Mouse (Mus musculus): ENCODE measurements around the gene Olfr1340. TPM values are rescaled to one million over a fixed set of nuclear protein-coding genes. Genes with fewer than 3 reads are reported as not detected.

The Olfr1340 gene
- not detected for total RNA-seq (2021)
- long read RNA-seq = 0 reads

DNA sequence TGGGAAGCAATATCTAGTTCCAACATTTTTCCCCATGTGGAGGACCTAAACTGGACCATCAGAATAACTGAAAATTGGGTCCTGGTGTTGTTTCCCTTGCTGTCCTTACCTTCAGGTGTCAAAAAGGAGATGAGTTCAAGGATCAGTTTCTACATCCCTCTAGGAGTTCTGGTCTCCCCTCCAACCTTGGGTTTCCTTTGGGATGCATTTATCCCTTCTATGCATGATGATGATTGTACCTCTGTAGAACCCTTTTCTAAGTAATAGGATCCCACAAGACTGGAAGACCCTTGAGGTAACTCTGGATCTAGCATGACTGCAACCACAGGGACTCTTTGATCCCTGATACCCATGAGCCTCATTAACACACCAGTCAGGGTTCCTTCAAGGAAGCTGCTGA, at the start of gene Olfr1340:
Olfr1340 (plus strand) TSS at position 301 of the 400 bp plus-strand sequence.
- DNase-seq (ENCODE audit: low spot score in 2 of 2) = no peak

DNA sequence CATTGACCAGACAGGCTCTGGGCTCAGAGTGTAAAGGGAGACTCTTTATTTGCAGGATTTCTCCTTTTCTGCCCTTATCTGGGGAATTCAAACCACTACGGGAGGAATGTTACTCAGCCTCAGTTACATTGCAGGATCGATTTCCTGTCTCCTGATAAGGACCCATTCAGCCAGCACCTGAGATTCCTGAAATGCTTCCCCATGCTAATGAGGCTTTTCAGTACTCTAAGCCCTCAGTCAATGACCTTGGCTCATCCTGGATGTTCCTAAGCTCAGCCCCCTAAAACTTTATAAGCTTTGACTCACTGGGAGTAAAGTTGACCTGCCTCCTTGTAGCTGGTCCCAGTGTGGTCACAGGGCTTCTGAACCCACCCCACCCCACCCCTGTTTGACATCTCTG, 32.9 kb upstream of the Olfr1340 start:
- DNase-seq (ENCODE audit: low spot score in 2 of 2) = no peak

DNA sequence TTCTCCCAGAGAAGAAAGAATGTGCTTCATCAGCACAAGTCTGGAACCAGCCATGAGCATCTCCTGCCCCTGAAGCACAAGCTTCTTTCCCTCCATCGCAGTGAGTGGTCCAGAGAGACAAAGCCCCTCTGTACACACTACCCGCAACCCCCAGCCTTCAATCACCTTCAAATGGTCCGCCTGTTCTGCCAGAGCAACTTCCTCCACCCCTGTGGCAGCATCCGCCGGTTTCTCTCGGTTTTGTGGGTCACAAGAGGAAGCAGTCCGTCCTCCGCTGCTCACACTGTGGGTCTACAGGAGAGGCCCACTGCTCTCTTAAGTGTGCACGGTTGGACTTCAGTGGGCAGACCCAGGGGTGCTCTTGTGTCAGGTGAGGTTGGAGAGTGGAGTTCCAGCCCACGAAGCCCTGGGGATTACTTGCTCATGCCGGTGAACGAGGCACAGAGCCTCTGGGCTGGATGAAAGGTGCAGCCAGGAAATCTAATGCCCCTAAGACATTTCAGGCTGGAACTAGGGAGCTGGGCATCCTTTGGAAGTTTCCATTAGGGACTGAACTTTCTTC, 27.4 kb upstream of the Olfr1340 start, which contains the start of gene Olfr1342:
Olfr1342 (minus strand) TSS at position 345 of the 562 bp plus-strand sequence.
- DNase-seq (ENCODE audit: low spot score in 2 of 2) = no peak

DNA sequence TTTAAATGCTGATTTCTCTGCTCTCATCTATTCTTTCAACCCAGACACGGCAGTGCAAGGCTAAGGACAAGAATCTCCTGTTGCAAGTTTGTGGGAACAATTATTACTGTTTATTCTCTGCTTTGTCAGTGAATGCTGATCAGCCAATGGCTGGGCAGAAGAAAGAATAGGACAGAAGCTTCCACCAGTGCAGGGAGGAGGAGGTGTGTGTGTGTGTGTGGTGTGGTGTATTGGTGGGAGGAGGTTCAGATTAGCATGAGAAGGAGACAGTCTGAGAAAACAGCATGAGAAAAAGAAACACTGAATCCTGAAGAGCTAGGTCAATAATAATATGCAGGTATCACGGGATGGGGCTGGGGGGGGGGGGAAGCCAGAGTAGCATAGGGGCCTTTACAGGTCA, 26.1 kb upstream of the Olfr1340 start:
- no peak for DNase-seq (ENCODE audit: low spot score in 2 of 2)

DNA sequence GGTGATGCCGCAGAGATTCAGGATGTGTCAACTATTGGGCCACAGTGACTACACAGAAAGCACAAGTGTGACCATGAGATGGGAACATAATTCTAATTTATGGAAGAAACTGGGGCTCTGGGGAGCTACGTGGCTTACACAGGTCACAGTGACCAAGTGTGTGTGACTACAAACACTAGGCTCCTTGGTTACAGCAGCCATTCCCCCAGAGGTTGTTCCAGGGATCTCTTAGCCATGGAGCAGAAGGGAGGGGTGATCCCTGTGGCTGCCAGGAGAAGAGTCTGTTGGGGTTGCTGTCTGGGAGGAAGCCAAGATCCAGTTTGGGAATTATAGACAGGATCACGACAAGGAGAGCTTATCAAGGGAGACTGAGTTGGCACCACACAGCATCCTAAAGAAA, 16.7 kb upstream of the Olfr1340 start, which contains the start of gene Olfr1341:
Olfr1341 (plus strand) TSS at position 301 of the 400 bp plus-strand sequence.
- no peak for DNase-seq (ENCODE audit: low spot score in 2 of 2)

DNA sequence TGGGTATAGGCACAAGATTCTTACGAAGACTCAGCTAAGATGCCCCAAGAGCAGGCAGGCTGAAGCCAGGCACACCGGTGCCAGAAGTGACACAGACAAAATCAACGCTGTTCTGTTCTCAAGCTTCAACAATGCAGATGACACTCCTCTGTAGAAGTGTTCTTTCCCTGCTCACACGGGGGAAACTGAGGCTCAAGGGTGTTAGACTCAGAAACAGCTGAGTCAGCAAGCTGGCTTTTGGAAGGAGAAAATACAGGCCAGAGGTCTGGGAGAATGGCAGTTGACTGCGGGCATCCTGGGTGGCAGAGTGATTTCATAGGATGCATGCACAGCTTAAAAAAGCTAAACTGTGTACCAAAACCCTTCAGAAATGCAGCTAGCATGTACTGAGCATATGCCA, 11.9 kb upstream of the Olfr1340 start:
- DNase-seq (ENCODE audit: low spot score in 2 of 2) = no peak

DNA sequence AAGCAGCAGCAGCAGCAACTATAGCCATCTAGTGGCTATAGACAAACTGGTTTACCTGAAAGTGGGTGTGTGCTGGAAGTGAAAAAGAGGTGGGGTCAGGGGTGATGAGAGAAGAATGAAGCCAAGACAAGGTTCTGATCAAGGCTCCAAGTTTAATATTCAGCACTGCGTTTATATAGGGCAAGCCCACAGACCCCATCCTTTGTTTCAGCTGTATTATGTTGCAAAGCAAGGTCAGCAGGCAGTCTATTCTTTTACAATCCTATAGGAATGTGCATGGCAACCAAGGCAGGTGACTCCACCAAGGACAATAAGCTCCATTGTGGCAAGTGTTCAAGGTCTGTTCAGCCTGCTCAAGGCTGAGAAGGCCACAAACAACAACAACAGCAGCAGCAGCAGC, 8.3 kb upstream of the Olfr1340 start:
- no peak for DNase-seq (ENCODE audit: low spot score in 2 of 2)

DNA sequence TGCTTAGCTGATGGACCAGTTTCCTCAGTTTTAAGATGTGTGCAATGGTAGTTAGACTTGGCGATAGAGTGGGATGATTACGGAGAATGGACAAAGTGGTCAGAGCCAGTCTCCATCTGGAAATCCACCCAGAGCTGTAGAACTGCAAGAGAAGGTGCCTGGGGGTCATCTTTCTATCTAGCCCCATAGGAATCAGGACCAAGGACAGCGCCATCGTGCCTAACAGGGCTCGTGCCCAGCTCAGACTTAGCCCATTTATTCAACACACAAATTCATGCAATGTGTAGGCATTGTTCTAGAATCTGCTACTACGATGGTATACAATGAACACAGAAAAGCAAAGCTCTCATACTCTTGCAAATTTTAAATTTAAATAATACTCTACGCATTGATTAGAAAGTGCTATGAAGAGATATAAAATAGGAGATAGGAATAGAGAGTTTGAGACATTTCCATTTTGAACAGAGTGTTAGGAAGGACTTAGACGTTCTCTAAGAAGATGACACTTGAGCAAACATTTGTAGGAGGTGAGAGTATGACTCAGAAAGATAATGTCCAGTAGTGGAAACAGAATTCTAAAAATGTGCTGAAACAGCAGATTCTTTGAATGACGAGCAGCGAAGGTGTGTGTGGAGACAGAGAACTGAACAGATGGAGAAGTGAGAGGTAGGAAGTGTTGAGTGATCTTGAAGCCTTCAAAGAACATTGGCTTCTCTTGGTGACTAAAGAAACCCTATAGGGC, 2.0 kb downstream of the Olfr1340 start:
- no peak for DNase-seq (ENCODE audit: low spot score in 2 of 2)

DNA sequence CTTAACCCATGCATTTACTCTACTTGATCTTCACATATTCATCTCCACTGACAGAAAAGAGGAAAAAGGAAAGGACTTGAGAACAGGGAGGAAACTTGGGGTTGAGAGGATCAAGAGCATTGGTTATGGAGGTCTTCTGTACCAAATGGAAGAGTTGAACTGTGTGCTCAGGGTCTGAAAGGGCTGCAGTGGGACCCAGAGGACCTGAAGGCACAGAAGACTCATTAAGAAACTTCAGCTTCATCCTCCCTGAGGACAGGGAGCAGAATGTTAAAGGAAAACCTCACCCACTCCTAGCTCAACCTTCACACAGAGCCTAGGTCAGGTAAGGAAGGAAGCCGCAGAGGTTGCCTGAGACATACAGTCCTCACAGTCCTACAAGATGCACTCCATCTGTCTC, 11.9 kb downstream of the Olfr1340 start, which contains the start of gene Olfr1339:
Olfr1339 (plus strand) TSS at position 301 of the 400 bp plus-strand sequence.
- DNase-seq (ENCODE audit: low spot score in 2 of 2) = no peak

DNA sequence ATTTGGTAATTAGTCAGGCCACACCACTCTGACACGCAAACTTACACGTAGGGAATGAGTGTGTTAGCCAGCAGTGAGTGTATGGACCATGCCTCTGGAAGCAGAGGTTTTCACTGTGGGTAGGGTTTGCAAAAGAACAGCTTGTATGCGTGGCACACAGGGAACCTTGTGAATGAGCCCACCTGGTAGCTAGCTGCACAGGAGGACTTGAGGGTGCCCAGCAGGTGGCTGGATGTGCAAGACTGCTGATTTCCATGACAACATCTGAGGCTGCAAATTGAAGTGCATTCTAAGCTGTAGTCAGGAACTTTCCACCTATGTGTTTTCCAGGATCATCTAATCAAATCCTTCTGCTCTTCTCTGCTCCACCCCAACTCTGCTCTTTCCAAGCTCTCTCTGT, 19.6 kb downstream of the Olfr1340 start:
- DNase-seq (ENCODE audit: low spot score in 2 of 2) = no peak

DNA sequence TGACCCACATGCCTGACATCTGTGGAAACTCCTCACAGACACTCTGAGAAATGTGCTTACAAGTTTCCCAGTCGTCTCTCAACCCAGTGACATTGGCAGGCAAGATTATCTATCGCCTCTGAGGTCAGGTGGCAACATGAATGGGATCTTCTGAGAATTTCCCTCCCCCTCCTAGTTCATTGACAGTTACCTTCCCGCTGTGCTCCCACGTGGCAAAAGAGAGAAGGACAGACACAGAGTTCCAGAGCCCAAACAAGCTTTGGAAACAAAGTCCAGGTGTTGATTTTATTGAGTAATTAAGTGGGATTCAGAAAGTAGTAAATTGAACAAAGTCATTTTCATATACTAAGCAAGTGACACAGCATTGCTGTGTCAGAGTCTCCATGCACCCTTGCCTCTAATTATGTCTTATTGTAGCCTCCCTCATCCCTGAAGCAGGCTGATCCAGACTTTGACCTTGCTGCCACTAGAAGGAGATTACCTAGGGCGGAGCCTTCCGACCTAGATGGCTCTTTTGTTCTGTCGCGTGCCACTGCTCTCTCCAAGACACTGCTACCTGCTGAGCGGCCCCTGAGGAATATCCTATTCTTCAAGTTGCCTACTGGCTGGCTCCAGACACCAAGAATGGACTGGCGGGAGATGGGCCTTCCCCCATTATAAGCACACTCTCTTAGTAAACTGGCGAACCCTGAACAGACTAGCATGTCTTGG, 21.2 kb downstream of the Olfr1340 start:
- DNase-seq (ENCODE audit: low spot score in 2 of 2) = no peak

DNA sequence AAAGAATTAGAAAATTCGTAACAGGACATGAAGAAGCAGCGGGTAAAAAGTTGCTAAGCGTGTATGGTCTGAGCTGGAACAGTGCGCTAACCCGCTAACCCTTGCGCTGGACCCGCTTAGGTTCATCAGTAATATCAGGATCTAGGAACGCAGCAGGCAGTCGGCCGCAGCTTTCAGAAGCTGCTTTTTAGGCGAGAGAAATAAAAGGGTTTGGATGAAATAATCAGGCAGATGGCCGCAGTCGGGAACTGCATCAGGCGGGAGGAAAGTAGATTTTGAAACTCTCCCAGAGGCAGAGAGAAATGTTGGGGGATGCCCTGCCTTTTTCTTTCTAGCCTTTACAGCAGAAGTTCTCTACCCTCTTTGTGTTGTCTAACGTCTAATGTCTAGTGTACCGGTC, 21.9 kb downstream of the Olfr1340 start:
- peak; percentile 7 to 11 for DNase-seq (ENCODE audit: low spot score in 2 of 2)

DNA sequence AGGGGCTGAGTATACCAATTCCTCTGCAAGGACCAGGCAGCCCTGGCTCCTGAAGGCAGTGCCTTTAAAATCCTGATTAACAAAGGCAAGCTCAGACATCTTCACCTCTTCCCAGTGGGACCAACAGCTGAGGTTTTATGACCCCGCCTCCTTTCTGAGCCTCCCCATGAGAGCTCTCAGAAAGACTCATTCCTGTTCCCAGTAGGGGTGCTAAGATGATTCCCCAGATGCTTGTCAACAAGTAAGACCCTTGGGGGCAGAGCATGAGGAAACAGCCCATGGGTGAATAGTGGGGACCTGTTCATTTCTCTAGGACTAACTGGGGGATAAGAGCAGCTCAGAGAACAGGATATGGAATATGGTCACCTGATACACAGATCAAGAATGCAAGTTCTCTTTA, 38.7 kb downstream of the Olfr1340 start, which contains the start of gene Olfr1338:
Olfr1338 (minus strand) TSS at position 101 of the 400 bp plus-strand sequence.
- no peak for DNase-seq (ENCODE audit: low spot score in 2 of 2)

Other genes starting within 250 kb of the Olfr1340 start
- 10 to 100 TPM; 15.3 to 16.2 TPM for gene Tie1, start 230.1 kb upstream of the Olfr1340 start, total RNA-seq (2021)
- not detected for gene 2610528J11Rik, start 193.1 kb upstream of the Olfr1340 start, total RNA-seq (2021)
- gene Tmem125, start 176.1 kb upstream of the Olfr1340 start, total RNA-seq (2021) = 1 to 10 TPM in 1 of 2 experiments, under 1 TPM in 1; 0.58 to 1.2 TPM
- gene Cfap57, start 99.4 kb upstream of the Olfr1340 start, total RNA-seq (2021) = 1 to 10 TPM in 1 of 2 experiments, under 1 TPM in 1; 0.80 to 1.0 TPM
- gene Ebna1bp2, start 99.3 kb upstream of the Olfr1340 start, total RNA-seq (2021) = 10 to 100 TPM; 61.3 to 62.9 TPM
- gene Olfr62, start 61.2 kb upstream of the Olfr1340 start, total RNA-seq (2021) = not detected
- not detected for gene Olfr1342, start 27.4 kb upstream of the Olfr1340 start, total RNA-seq (2021)
- gene Olfr1341, start 16.6 kb upstream of the Olfr1340 start, total RNA-seq (2021) = not detected
- not detected for gene Olfr1339, start 12.0 kb downstream of the Olfr1340 start, total RNA-seq (2021)
- not detected for gene Olfr1338, start 38.6 kb downstream of the Olfr1340 start, total RNA-seq (2021)
- gene Olfr1337, start 62.4 kb downstream of the Olfr1340 start, total RNA-seq (2021) = not detected
- not detected for gene Olfr1335, start 89.8 kb downstream of the Olfr1340 start, total RNA-seq (2021)
- gene Olfr1333, start 116.1 kb downstream of the Olfr1340 start, total RNA-seq (2021) = not detected
- gene Olfr1331, start 144.5 kb downstream of the Olfr1340 start, total RNA-seq (2021) = not detected
- not detected for gene Olfr1330, start 168.5 kb downstream of the Olfr1340 start, total RNA-seq (2021)
- gene Olfr1329, start 197.3 kb downstream of the Olfr1340 start, total RNA-seq (2021) = not detected
- gene Olfr1328, start 218.5 kb downstream of the Olfr1340 start, total RNA-seq (2021) = not detected
- 1 to 10 TPM in 1 of 2 experiments, under 1 TPM in 1; 0.46 to 1.1 TPM for gene Lao1, start 241.4 kb downstream of the Olfr1340 start, total RNA-seq (2021)

All from layer of hippocampus, postnatal 10 days (tissue).